Mouse (Mus musculus) cerebellum, adult (tissue): ENCODE measurements at regions not wholly inside any gene's neighbourhood (a gene's known extent, or its start where the extent isn't known, plus 50 kb on each side); places are given as distances from the start of the nearest gene placed in this dataset.

Source experiments
- ATAC-seq: cut with Nextera tagmentation; 2 replicates; pipeline ENCODE4 v1.9.2; 2017; ENCODE audit warnings: mild to moderate bottlenecking, moderate library complexity, mixed read lengths; ENCODE audit not compliant: insufficient number of reproducible peaks, low FRiP score, low TSS enrichment

- peak; percentile 93 for ATAC-seq
These were observed 143.4 kb upstream of the Plxnc1 start for GRCm38 (mm10) chr10:95087864-95088570.

DNA sequence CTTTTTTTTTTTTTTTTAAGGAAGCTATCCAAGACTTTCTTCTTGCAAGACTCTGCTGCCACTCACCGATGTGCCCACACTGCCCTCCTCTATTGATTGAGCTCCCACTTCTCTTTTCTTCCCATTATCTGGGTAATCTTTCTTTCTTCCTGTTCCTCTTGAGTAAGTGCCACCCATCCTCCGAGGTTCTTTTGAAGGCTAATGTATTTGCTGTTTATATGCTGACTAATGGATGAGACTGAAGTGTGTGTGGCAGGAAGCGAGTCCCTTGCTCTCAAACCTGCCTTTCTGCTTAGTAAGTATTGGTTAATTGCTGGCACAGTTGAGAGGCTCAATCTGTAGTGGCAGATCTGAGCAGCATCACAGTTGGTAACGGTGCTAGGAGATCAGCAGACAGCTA lies 142.1 kb upstream of the Plxnc1 start:
- no peak for ATAC-seq

GRCm38 (mm10) chr10:95085688-95086268 lies 141.1 kb upstream of the Plxnc1 start:
- no peak for ATAC-seq

DNA sequence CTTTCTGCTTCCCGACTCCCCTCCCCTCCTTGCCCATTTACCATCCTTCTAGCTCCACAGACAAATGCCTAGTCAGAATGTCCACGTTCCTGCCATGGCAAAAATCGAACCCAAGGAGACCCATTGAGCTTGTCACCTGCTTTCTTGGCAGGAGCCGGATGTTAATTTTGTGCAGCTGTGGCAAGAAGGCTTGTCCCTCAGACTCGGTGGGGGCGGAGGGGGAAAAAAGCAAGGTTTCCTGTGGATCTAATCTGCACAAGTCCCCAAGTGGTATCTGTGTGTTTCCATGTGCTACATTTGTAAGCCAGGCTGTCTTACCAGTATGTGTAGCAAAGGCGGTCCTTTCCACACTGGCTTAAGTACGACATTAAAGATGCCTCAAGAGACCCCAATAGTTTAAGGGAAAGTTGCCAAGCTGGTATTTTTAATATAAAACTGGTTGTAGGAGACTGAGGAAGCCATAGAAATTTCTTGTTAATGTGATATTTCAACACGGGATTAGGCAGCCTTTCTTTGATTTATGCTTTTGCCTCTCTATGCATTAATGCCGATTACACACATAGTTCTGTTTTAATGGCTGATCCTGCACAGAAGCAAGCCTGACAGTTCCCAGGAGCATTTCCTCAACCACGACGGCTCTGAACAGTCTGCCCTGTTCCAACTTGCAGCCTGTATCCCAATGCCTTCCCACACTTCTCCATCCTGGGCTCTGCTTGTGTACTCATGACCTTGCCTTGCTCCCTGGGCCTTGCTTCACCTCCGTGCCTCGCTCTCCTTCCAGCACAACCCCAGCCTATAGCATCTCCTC lies 138.9 kb upstream of the Plxnc1 start:
- no peak for ATAC-seq

DNA sequence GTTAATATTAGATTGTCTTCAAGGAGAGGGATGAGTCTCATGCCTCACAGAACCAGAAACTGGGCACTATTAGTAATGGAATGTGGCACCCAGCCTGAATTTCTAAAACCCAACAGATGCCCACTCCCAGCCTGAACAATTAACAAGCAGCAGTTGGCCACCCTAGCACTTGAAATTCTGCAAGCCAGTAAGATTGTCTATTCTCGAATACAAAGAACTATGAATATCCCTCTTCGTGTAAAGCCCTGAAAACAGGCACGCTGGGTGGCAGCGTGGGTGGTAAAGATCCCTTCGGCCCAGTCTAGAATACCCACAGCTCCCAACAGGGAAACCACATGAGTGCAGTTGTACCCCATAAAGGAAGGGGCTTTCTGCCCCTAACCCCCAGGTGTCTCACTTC lies 138.0 kb upstream of the Plxnc1 start:
- no peak for ATAC-seq

DNA sequence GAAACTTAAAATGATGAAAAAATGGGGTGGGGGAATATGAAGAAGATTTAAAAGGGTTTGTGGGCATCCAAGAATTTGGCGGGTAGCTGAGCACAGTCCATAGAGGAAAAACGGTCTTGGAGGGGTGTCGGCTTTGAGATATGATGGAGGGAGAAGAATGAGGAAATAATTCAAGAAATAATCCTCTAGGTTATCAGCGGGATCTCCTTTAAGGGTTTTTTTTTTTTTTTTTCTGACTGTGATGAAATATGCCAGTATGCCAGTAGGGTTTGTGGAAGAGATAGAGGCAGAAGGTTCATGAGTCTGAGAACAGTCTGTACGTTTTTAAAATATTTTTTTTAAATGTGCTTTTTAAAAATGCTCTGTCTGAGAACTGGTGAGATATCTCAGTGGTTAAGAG lies 135.3 kb upstream of the Plxnc1 start:
- ATAC-seq: no peak

DNA sequence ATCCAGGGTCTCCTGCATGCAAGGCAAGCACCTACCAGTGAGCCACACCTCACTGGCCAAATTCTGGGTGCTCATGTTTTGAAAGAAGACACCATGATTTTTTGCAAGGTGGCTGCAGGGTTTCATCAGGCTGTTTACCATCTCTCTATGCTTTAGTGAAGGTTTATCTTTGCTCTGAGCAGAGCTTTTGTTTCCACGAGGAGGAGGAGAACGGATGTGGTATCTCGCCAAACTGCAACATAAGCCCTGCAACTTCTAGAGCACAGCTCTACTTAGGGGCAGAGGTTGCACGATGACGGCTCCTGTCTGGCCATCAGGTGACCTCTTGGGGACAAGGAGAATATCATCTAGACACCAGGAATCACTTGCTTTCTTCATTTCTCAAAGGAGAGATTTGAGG lies 131.8 kb upstream of the Plxnc1 start:
- no peak for ATAC-seq

DNA sequence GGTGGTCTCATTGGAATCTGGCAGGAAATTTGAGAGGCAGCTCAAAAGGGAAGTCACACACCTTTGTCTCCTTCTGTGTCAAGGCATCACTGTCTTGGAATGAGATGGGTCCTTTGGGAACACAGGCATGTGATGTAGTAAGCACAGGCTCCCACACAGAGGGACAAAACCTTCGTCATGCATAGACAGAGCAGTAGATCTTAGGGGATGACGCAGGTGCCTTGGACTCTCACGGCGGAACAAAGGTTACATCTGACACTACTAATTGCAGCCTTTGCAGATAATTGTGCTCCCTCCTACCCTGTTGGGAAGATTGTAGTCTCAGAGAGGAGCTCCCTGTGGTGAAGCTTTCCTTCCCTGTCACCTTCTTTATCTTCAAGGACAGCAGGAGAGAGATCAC lies 131.3 kb upstream of the Plxnc1 start:
- no peak for ATAC-seq

GRCm38 (mm10) chr10:95074959-95075590 lies 130.4 kb upstream of the Plxnc1 start:
- ATAC-seq: no peak

GRCm38 (mm10) chr10:95074381-95074780 lies 129.7 kb upstream of the Plxnc1 start:
- ATAC-seq: no peak

DNA sequence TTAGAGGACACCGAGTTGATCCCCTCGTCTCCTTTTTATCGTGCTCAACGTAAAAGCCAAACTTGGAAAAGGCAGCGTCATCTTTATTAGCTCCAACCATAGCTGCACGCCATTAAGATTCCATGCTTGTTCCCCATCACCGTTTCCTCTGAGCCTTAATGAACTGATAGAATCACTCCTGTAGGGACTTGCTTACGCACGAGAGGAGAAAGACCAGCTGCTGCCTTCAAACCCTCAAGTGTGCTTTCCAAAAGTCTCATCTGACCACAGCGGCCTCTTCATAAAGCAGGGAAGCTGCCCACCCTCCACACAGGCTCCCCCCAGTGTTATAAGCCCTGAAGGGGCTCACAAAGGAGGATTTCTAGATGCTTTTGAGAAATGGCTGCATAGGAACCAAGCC lies 123.3 kb upstream of the Plxnc1 start:
- no peak for ATAC-seq

DNA sequence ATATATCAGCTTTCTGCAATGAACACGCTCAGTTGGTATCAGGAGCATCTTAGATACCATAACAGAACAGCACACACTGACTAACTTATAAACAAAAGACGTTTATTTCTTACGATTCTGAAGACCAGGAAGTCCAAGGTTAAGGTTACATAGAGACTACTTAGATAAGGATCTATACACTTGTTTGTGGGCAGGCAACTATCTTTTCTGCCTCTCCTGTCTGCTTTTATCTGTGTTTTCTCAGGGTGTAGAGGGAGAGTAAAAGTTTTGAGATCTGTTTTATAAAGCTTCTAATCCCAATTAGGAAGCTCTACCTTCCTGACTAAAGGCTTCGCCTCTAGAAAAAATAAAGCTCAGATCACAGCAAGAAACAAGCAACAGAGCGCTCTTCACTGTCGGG lies 122.1 kb upstream of the Plxnc1 start:
- ATAC-seq: no peak

GRCm38 (mm10) chr10:95059486-95060091 lies 115.0 kb upstream of the Plxnc1 start:
- no peak for ATAC-seq

DNA sequence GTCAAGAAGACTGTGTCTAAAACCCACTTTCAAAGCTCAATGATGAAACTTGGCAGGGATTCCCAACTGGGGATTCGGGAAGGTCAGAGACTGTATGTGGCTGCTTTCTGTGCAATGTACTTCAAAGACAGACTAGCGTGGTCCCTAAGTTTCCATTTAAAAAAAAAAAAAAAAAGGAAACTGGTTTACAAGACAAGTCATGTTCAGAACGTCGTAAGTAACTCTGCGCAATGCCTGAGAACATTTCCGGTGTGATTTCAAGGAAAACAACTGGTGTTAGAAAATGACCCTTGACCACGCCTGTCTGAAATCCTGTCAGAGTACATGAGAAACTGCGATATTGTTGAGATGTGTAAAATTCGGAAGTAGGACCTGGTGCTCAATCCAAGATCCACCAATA lies 114.4 kb upstream of the Plxnc1 start:
- ATAC-seq: no peak

GRCm38 (mm10) chr10:95057051-95057714 lies 112.5 kb upstream of the Plxnc1 start:
- ATAC-seq: no peak

DNA sequence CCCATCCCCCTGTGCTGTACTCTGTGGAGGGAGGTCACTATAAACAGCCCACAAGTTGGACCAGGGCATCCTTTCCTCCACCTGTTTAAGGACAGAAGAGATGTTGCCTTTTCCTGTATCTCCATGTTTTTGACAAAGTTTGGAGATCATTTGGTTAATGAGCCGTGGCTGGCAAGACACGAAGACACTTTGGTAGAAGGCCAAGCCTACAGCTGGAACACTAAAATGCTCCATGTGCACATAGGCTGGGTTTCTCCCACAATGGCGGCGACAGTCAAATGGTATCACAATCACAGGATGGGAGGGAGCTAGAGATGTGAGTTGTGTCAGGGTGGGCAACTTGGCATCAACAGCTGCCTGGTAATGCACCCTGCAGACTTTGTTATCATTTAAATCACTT lies 111.9 kb upstream of the Plxnc1 start:
- ATAC-seq: no peak

DNA sequence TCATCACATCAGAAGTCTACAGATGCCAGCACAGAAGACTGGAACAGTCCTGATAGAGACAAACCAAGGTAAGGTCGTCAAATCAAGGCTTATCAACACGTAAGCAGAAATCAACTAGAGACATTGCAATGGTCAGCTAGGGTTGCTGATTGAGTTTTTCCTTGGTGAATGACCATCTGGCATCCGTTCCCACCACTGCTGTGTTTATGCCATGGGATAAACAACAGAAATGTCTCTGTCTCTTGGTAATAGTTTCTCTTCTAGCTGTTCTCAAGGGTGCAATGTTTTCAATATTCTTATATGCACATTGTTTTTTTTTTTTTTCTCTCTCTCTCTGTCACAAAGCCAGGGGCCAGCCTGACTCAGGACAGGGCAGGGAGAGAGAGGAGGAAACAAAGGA lies 110.2 kb upstream of the Plxnc1 start:
- no peak for ATAC-seq

GRCm38 (mm10) chr10:95048790-95049189 lies 104.2 kb upstream of the Plxnc1 start:
- ATAC-seq: no peak

DNA sequence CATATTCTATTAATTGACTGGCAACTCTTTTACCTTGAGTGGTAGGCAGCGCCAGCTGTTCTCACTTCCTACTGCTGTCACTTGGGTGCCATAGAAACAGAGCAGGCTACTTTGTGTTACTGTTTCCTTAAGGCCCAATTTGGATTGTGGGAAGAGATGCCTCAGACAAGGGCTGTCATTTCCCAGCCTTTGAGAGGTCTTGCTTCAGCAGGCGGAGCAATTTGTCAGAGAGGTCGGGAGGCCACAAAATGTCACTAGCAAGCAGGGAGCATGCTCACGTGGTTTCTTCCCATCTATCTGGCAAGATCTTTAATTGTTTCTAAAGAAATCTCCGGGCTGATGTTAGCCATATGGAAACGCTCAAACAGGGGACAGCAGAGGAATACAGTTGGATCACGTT lies 99.3 kb upstream of the Plxnc1 start:
- ATAC-seq: no peak

GRCm38 (mm10) chr10:95040258-95040895 lies 95.7 kb upstream of the Plxnc1 start:
- ATAC-seq: no peak
